Mouse (Mus musculus) cerebellum, postnatal 10 days (tissue): ENCODE measurements around the gene Gm20403.
A peak's percentile ranks its signal among the peaks of the same experiment; 100 is the strongest.
"Not testable (repeated sequence)": the region's sequence is repeated elsewhere in the genome, so short reads cannot be mapped to it uniquely, and the experiment has no call there.

Experiments used
- DNase-seq, 2 experiments: peaks; one replicate each; pipeline ENCODE4 v3.0.0; 2021; ENCODE audit warnings: mixed read lengths in 2 of 2

Gene Gm20403

GRCm38 (mm10) chr12:54986052-54986717 lies at the start of gene Gm20403:
TSS of gene Gm20403 (minus strand) at chr12:54986529.
- peak; percentile 59 to 70 for DNase-seq

GRCm38 (mm10) chr12:55027088-55027487 lies 40.8 kb upstream of the Gm20403 start:
- no peak for DNase-seq

GRCm38 (mm10) chr12:55023284-55023683 lies 37.0 kb upstream of the Gm20403 start:
- DNase-seq = no peak

GRCm38 (mm10) chr12:55019421-55019877 lies 33.1 kb upstream of the Gm20403 start:
- DNase-seq = no peak

- no peak for DNase-seq
Observed at GRCm38 (mm10) chr12:55017119-55017721, 30.9 kb upstream of the Gm20403 start.

- DNase-seq = no peak
Observed at GRCm38 (mm10) chr12:55016339-55017118, 30.2 kb upstream of the Gm20403 start.

GRCm38 (mm10) chr12:55015428-55015827 lies 29.1 kb upstream of the Gm20403 start:
- DNase-seq = no peak

- peak in 1 of 2 experiments; percentile 11 for DNase-seq
Observed at GRCm38 (mm10) chr12:55013626-55014398, 27.5 kb upstream of the Gm20403 start, which contains the start of gene Baz1a. TSS of gene Baz1a (minus strand) at chr12:55014348.

GRCm38 (mm10) chr12:55013031-55013430 lies 26.7 kb upstream of the Gm20403 start:
- no peak for DNase-seq

GRCm38 (mm10) chr12:55007361-55008008 lies 21.2 kb upstream of the Gm20403 start:
- no peak for DNase-seq

GRCm38 (mm10) chr12:55006071-55006470 lies 19.7 kb upstream of the Gm20403 start:
- no peak for DNase-seq

GRCm38 (mm10) chr12:55004396-55004795 lies 18.1 kb upstream of the Gm20403 start:
- no peak for DNase-seq

- DNase-seq = no peak
Observed at GRCm38 (mm10) chr12:55003843-55004242, 17.5 kb upstream of the Gm20403 start.

GRCm38 (mm10) chr12:55002532-55002931 lies 16.2 kb upstream of the Gm20403 start:
- DNase-seq = not testable (repeated sequence)

GRCm38 (mm10) chr12:54999016-54999690 lies 12.8 kb upstream of the Gm20403 start:
- no peak for DNase-seq

- no peak for DNase-seq
Observed at GRCm38 (mm10) chr12:54998411-54998810, 12.1 kb upstream of the Gm20403 start.

GRCm38 (mm10) chr12:54996979-54997474 lies 10.7 kb upstream of the Gm20403 start:
- DNase-seq = no peak

GRCm38 (mm10) chr12:54995965-54996364 lies 9.6 kb upstream of the Gm20403 start:
- DNase-seq = no peak

GRCm38 (mm10) chr12:54994418-54994817 lies 8.1 kb upstream of the Gm20403 start:
- no peak for DNase-seq

- no peak for DNase-seq
Observed at GRCm38 (mm10) chr12:54994068-54994386, 7.7 kb upstream of the Gm20403 start.

GRCm38 (mm10) chr12:54993246-54994067 lies 7.1 kb upstream of the Gm20403 start:
- no peak for DNase-seq
